Mouse (Mus musculus) midbrain, embryonic 10.5 days (tissue): Measurements from ENCODE around the gene Krt17. TPM values are rescaled to one million over a fixed set of nuclear protein-coding genes. Genes with fewer than 3 reads are reported as not detected.

Experiments used
- DNase-seq: peaks from one replicate; pipeline ENCODE4 v3.0.0-alpha.2; 2017; ENCODE audit warnings: low spot score
- H3K27ac ChIP-seq: fragments of 300-500 bp; sonication (generic); replicated peaks from 2 replicates; pipeline ENCODE4 v1.5.1; 2016; ENCODE audit warnings: mild to moderate bottlenecking
- H3K27me3 ChIP-seq: fragments of 300-500 bp; sonication (generic); 2 replicates; pipeline ENCODE4 v1.6.1; 2016; ENCODE audit warnings: low read depth, mild to moderate bottlenecking; ENCODE audit not compliant: poor library complexity, severe bottlenecking
- H3K36me3 ChIP-seq: fragments of 300-500 bp; sonication (generic); 2 replicates; pipeline ENCODE4 v1.6.1; 2016; ENCODE audit warnings: mild to moderate bottlenecking, moderate library complexity
- H3K4me1 ChIP-seq: fragments of 300-500 bp; sonication (generic); 2 replicates; pipeline ENCODE4 v1.6.1; 2016
- H3K4me3 ChIP-seq: fragments of 300-500 bp; sonication (generic); 2 replicates; pipeline ENCODE4 v1.5.1; 2016; ENCODE audit warnings: mild to moderate bottlenecking, moderate library complexity
- H3K9me3 ChIP-seq: fragments of 300-500 bp; sonication (generic); replicated peaks from 2 replicates; pipeline ENCODE4 v1.6.1; 2016; ENCODE audit warnings: mild to moderate bottlenecking
- WGBS: fragments of 180-500 bp; shearing (Covaris S2); methylation state at CpG from one replicate; pipeline ENCODE4 v1.1.7; 2016; 5-methylcytosine and 5-hydroxymethylcytosine counted together
- polyA plus RNA-seq: library from polyadenylated mRNA; unstranded; fragments of >200 nt; fragmentation: Nextera tagmentation; extraction: Ambion mirVana; gene quantifications from 2 replicates; pipeline ENCODE4 v1.2.1, GENCODE M21; 2016

Gene Krt17
- polyA plus RNA-seq, 1 experiment from 2014 or later = 0.12 TPM

DNA sequence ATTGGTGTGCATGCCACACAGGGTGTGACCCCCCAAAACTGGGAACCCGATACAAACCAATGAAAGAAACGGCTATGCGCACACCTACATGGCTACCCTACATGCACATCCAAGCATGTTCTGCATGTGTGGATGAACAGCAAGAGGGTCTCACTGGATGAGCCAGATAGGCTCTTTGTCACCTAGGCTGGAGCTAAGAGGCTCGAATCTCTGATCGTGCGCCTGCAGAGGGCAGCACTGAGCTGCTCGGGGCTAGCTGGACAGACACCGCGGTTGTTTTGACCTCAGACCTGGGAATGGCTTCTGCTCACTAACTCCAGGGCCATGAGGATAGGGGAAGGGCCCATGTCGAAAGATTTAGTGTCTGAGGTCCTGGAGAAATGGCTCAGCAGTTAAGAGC is 21.7 kb upstream of the Krt17 start:
- H3K27me3 ChIP-seq = no peaks in the 10 kb centered on the region
- peak; percentile 84 for DNase-seq
- peaks cover 15% of the 10 kb centered on the region for H3K4me1 ChIP-seq
- WGBS = 25% methylated on average over 10 of the region's 10 CpGs
- no peaks in the 10 kb centered on the region for H3K36me3 ChIP-seq
- H3K27ac ChIP-seq = peak overlapping the region; percentile 64
- H3K4me3 ChIP-seq = no peak overlapping the region
- H3K9me3 ChIP-seq = no peaks in the 10 kb centered on the region

DNA sequence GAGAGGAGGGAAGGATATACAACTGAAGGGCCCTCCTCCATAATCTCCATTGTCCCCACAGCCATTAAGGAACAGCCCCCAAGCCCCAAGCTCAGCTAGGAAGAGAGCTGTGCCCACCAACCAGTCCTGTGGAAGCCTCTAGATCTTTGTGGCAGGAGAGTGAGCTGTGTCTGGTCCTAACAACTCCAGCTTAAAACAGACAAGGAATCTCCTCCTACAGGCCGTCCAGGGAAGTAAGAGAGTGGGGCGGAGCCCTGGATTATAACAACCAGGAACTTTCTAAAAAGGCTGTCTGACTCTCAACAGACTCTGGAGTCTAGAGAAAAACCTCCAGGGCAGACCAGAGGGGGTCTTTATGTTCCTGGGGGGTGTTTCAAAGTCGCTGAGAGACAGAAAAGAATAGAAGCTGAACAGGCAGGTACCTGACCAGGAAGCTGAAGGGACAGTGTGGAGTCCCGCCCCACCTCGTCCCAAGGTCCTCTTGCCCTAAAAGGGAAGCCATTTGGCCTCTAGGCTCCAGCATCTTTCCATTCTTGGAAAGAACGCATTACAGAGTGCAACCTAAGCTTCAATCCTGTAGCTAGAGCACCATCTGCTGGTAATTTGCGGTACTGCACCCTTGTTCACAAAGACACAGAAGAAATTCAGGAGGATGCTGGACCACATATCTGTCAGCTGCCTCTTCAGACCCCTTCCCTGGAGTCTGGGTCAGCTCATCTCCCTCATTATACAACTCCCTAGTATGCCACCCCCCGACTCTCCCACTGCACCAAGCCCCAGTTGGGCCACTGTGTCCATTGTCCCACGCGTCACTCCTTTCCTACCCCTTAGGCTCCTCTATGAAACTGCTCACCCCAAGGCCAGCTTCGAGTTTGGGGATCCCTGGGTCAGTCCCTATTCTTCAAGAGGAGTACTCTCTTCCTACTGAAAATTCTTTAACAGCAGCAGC is 21.0 kb upstream of the Krt17 start:
- WGBS = 23% methylated on average over 11 of the region's 11 CpGs
- H3K36me3 ChIP-seq = no peaks in the 10 kb centered on the region
- peaks cover 10% of the 10 kb centered on the region for H3K4me1 ChIP-seq
- H3K27me3 ChIP-seq = no peaks in the 10 kb centered on the region
- no peaks in the 10 kb centered on the region for H3K9me3 ChIP-seq
- peak overlapping the region; percentile 64 for H3K27ac ChIP-seq
- H3K4me3 ChIP-seq = no peak overlapping the region
- DNase-seq = peak; percentile 90

DNA sequence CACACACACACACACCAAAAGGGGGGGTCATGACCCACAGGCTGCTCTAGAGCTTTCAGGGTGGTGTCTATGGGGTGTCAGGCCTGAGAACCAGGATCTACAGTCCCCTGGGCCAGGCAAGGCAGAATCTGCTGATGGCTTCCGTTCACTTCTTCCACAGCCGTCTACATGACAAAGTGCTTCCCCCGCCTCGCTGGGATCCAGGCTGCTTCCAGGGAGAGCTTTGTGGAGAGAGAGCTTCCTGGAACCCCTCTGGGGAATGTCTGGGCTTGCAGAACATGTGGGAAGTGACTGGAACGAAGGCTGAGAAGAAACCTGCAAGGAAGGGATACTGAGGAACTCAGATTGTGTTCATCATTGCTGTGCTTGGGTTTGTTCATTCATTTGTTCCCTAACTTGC is 17.9 kb upstream of the Krt17 start:
- H3K27me3 ChIP-seq = no peaks in the 10 kb centered on the region
- 71% methylated on average over 5 of the region's 5 CpGs for WGBS
- no peak overlapping the region for H3K4me3 ChIP-seq
- no peaks in the 10 kb centered on the region for H3K36me3 ChIP-seq
- H3K4me1 ChIP-seq = peaks cover 5% of the 10 kb centered on the region
- H3K27ac ChIP-seq = no peak overlapping the region
- DNase-seq = no peak
- H3K9me3 ChIP-seq = no peaks in the 10 kb centered on the region

DNA sequence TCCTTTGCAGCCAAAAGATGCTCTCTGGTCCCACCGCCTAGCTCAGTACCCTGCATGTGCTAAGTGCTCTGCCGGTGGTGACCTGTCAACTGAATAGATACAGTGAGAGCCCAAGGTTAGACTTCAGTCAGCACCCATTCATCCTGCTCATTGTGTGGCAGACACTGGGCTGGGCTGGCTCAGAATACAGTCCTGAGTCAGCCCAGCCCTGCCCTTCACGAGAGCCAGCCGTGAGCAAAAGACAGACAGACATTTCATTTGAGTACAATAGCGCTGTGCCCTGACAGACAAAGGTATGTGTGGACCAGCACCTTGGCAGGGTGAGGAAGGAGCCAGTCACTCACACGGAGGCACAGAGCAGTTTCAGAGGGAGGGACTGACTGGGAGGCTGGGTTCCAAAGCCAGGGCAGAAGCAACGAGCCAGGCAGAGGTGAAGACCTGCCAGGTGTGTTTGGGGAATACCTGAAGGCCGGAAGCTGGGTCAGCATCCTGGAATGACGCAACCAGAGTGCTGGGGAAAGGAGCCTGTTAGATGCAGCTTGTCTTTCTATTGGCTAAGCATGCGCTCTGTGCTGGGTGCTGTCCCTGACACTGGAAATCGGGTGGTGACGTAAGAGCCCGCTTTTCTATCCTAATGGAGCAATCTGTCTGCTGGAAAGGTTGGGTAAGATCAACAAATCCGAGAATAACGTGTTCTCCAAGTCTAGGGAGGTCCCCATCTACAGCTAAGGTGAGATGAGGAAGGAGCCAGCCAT is 17.1 kb upstream of the Krt17 start:
- Histone ChIP-seq H3K27ac (no peak overlapping the region), H3K36me3 (no peaks in the 10 kb centered on the region), H3K27me3 (no peaks in the 10 kb centered on the region), H3K4me1 (peaks cover 5% of the 10 kb centered on the region), H3K4me3 (no peak overlapping the region), H3K9me3 (no peaks in the 10 kb centered on the region)
- 80% methylated on average over 15 of the region's 15 CpGs for WGBS
- no peak for DNase-seq

DNA sequence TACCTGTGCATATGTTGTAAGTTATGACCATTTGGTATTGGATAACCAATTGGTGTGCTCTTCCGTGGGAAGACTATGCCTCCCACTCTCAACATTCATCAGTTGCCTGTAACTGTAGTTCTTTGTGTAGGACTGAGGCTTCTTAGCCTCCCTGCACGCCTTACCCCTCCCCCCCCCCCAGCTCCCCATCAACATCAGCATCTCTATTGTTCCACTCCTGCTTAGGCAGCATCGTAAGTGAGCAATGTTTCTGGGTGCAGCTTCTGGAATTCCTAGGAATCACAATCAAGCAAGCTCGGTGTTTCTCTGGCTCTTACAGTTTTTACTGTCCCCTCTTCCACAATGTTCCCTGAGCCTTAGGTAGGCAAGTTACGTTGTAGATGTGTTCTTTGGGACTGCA is 14.6 kb upstream of the Krt17 start:
- H3K9me3 ChIP-seq = no peaks in the 10 kb centered on the region
- no peak overlapping the region for H3K4me3 ChIP-seq
- H3K36me3 ChIP-seq = no peaks in the 10 kb centered on the region
- 61% methylated on average over 5 of the region's 5 CpGs for WGBS
- DNase-seq = no peak
- H3K27ac ChIP-seq = no peak overlapping the region
- H3K27me3 ChIP-seq = no peaks in the 10 kb centered on the region
- peaks cover 3% of the 10 kb centered on the region for H3K4me1 ChIP-seq

DNA sequence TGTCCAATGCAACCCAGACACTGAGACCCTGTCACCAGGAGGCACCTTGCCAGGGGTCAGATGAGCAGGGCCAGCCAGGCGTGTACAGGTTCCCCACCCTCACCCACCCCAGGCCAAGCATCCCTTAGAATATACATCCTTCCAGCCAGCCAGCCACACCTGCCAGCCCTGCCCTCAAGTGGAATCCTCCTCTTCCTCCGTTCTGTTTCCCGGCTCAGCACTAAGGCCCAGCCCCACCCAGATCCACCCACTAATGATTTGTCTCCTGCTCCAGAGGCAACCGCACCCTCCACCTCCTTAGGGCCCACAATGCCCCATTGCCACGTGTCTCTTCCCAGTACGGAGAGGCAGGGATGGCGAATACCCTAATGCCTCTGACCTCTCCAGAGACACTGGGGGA is 13.9 kb upstream of the Krt17 start:
- Histone ChIP-seq H3K4me3 (no peak overlapping the region), H3K27ac (no peak overlapping the region), H3K27me3 (no peaks in the 10 kb centered on the region), H3K4me1 (peaks cover 3% of the 10 kb centered on the region), H3K36me3 (no peaks in the 10 kb centered on the region), H3K9me3 (no peaks in the 10 kb centered on the region)
- WGBS = 83% methylated on average over 7 of the region's 7 CpGs
- no peak for DNase-seq

DNA sequence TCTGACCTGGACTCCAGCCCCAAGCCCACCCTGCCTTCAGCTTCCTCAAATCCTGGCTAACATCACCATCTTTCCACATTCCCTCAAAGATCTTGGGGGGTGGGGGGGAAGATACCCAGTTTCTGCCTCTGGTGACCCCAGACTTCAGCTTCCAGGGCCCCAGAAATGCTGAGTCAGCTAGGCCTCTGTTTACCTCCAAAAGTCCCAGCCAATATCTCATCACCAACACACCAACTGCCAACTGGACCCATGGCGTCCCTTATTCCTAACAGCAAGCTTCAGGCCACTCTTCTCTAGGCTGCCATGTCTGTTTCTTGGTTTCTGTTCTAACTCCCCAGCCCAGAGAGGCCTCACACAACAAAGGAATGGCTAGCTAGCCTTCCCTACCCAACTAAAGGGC is 11.0 kb upstream of the Krt17 start:
- Histone ChIP-seq H3K4me3 (no peak overlapping the region), H3K36me3 (no peaks in the 10 kb centered on the region), H3K27ac (no peak overlapping the region), H3K9me3 (no peaks in the 10 kb centered on the region), H3K27me3 (no peaks in the 10 kb centered on the region), H3K4me1 (peaks cover 3% of the 10 kb centered on the region)
- no peak for DNase-seq
- 88% methylated on average over 1 of the region's 1 CpGs for WGBS

DNA sequence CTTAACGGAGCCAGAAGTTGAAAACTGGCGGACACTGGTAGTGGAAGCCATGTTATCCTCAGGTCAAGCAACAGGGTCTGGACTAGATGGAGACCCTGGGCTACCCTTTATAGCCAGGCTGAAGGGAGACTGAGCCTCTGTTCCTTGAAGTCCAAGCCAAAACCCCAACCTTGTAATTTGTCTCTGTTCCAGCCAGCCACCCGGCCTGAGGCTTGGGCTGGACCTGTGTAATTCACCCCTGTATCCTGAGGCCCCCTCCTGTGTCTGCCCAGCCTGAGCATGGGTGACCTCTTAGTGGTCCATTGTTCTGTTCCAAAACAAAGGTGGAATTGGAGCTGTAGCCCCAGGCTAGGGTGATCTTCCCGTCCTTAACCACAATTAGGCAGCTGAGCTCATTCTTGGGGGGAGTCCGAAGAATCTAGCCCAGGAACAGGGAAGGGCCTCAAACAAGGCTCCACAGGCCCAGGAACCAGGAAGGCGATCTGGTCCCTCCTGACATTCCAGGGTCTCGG is 9.0 kb upstream of the Krt17 start, which contains the start of gene Krt42:
Gene Krt42 (minus strand): TSS at position 51 of the 512 bp plus-strand sequence.
- DNase-seq = no peak
- Histone ChIP-seq H3K9me3 (no peaks in the 10 kb centered on the region), H3K27ac (no peak within 1 kb of the TSS), H3K36me3 (no peaks in the 10 kb centered on the region), H3K4me1 (peaks cover 3% of the 10 kb centered on the region; the same call in 1 of the 2 replicates), H3K27me3 (no peaks in the 10 kb centered on the region), H3K4me3 (no peak within 1 kb of the TSS)
- WGBS = 87% methylated on average over 7 of the region's 7 CpGs

DNA sequence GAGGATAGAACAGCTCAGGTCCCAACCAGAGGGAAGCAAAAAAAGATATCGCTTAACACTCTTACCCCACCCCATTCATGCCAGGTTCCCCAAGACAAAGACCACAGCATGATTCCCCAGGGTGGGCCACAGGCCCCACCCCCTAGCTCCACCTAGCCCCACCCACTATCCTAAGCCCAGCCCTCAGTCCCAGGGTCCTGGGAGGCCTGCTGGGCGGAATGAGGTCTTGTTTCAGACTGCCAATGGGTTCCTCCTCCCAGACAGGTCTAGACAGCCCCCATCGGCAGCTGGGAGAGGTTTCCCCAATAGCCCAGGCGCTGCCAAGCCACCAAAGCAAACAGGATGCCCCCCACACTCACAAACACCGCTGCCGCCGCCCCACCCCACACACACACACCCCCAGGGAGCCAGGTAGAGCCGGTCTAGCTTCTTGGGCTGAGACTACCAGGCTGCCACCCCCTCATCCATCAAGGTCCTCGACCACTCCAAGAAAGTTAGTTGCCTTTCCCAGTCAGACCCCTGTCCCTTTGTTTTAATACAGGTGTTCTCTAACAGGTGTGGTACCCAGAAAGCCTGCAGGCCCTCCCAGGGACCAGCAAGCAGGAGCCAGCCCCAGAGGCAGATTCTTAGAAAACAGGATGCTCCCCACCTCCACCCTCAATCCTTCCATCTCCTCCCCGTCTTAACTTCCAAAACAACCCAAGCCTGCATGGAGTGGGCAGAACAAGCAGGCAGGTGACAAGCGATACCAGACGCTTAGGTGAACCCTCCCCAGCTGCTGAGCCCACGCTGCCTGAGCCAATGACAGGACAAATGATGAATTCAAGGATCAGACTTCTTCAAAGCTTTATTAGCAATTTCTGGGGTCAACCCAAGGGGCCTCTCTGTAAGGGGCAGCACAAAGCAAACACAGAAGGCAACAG is 1.5 kb upstream of the Krt17 start:
- H3K27ac ChIP-seq = no peak overlapping the region
- no peaks in the 10 kb centered on the region for H3K9me3 ChIP-seq

DNA sequence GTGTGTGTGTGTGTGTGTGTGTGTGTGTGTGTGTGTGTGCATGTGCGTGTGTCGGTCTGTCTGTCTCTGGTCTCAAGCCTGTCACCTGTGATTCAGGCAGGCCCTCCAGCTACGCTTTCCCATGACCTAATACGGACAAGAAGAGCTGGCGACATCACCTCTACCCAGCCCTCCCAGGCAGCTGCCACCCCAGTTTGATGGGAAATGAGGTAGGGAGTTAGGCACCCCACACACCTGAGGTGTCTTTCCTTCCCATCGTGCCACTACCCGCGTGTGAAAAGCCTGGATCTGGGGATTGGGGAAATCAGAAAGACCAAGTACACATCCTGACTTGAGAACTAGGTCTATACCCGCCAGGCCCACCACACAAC is 391 bp upstream of the Krt17 start:
- 87% methylated on average over 9 of the region's 9 CpGs for WGBS
- Histone ChIP-seq H3K36me3 (no peaks in the 10 kb centered on the region), H3K9me3 (no peaks in the 10 kb centered on the region), H3K4me3 (no peak overlapping the region), H3K27ac (no peak overlapping the region), H3K27me3 (no peaks in the 10 kb centered on the region), H3K4me1 (peaks cover 27% of the 10 kb centered on the region)
- no peak for DNase-seq

More for the DNA sequence above, 1.5 kb upstream of the Krt17 start:
- no peak for DNase-seq
- 29% methylated on average over 13 of the region's 13 CpGs for WGBS
- Histone ChIP-seq H3K36me3 (no peaks in the 10 kb centered on the region), H3K4me3 (no peak overlapping the region), H3K4me1 (peaks cover 17% of the 10 kb centered on the region), H3K27me3 (no peaks in the 10 kb centered on the region)

DNA sequence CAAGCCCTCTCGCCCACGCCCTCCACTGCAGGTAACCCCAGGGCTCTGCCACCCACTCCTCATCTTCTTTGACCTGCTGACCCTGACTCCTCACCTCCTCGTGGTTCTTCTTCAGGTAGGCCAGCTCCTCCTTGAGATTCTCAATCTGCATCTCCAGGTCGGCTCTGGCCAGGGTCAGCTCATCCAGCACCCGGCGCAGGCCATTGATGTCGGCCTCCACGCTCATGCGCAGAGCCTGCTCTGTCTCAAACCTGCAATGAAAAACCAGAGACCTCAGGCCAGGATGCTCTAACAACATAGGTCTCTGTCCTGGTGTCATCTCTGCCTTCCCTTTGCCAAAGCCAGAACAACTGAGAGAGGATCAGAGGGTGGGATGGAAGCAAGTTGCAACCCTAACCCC is 1.8 kb downstream of the Krt17 start:
- Histone ChIP-seq H3K27me3 (no peaks in the 10 kb centered on the region), H3K9me3 (no peaks in the 10 kb centered on the region), H3K27ac (no peak overlapping the region), H3K4me3 (no peak overlapping the region), H3K4me1 (peaks cover 27% of the 10 kb centered on the region), H3K36me3 (no peaks in the 10 kb centered on the region)
- WGBS = 91% methylated on average over 9 of the region's 9 CpGs
- DNase-seq = no peak

DNA sequence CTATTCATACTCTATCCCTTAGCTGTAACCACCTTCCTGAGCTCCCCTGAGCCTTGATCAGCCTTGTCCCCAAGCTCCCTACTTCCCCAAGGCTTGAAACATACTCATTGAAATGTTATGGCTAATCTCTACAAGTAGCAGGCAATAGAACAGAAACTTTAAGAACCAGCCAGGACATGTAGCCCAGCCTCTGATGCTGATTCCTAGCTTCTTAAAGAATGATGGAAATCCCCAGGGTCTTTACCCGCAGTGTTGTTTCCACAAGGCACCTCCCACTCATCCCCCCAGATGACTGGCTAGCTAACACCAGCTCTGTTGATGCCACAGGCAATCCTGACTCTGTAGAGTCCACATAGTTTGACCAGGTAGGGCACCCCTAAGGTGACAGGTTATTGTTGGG is 2.9 kb downstream of the Krt17 start:
- no peaks in the 10 kb centered on the region for H3K27me3 ChIP-seq
- no peak overlapping the region for H3K4me3 ChIP-seq
- WGBS = 91% methylated on average over 1 of the region's 1 CpGs
- H3K36me3 ChIP-seq = no peaks in the 10 kb centered on the region
- no peak for DNase-seq
- H3K4me1 ChIP-seq = peaks cover 24% of the 10 kb centered on the region
- no peak overlapping the region for H3K27ac ChIP-seq
- no peaks in the 10 kb centered on the region for H3K9me3 ChIP-seq
